Mouse (Mus musculus): ENCODE measurements around the gene Ano4. TPM values are rescaled to one million over a fixed set of nuclear protein-coding genes. Genes with fewer than 3 reads are reported as not detected.
A peak's percentile ranks its signal among the peaks of the same experiment; 100 is the strongest.
"Not testable (repeated sequence)": the region's sequence is repeated elsewhere in the genome, so short reads cannot be mapped to it uniquely, and the experiment has no call there.

The Ano4 gene
- total RNA-seq, 2 experiments from 2014 or later, result 4.5 to 6.1 TPM

DNA sequence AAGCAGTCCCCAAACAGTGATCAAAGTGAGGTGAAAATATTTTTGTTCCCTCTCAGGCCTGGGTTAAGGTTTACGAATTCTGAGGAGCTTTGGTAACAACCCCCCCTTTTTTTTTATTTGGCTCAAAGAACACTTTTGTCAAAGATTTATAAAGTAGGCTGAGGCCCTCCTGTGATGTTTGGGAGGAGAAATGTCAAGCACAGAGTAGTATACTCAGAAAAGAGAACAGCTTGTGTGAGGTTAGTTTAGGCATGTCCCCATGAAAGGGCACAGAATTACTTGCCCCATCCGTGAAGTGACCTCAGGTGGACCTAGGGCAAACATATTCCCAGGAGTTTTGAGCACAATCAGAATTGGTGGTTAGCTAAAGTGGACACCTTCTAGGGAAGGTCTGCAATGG is 189.1 kb downstream of the Ano4 start:
- intact Hi-C loops (cut with DNase I), result no loop called here
- no peak for DNase-seq

DNA sequence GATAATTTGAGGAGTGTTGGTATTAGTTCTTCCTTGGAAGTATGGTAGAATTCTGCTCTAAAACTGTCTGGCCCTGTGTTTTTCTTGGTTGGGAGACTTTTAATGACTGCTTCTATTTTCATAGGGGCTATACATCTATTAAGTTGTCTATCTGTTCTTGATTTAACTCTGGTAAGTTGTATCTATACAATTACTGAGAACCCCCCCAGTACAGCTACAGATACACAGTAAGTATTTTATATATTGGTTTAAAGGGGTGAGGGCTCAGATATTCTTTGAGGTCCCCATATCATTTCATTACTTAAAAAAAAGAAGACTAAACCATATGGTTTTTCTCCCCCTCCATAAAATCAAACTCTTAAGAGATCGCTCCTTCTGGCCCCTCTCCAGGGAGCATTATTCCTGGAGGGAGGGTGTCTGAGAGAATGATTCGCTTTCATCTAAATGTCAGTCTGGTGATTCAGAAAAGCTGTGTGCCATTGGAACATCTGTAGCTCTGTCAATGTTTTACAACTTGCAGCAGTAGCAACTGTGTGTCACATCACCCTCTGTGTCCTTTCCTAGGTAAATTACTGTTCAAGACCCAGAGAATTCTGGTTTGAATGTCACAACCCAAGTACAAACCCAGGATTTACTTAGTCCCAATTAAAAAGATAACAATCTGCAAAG is 189.6 kb downstream of the Ano4 start:
- no peak for DNase-seq
- intact Hi-C loops (cut with DNase I), result no loop called here

DNA sequence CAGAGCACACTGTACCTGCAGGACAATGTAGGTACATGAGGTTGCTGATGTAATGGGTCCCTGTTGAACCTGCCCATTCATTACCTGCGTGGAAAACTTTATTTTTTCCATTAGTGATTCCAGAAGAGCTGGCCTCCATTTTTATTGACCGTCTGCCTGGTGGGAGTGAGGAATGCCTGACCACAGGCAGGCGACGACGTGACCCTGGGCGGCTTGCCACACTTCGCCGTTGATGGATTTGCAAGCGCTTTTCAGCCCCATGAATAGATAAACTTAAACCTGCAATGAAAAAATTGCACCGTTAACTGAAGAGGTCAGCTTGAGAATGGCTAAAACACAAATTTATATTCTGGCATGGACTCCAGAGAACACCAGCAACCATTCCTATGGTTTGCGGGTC is 195.4 kb downstream of the Ano4 start:
- DNase-seq, result peak in 1 of 2 experiments; percentile 1
- intact Hi-C loops (cut with DNase I), result no loop called here

DNA sequence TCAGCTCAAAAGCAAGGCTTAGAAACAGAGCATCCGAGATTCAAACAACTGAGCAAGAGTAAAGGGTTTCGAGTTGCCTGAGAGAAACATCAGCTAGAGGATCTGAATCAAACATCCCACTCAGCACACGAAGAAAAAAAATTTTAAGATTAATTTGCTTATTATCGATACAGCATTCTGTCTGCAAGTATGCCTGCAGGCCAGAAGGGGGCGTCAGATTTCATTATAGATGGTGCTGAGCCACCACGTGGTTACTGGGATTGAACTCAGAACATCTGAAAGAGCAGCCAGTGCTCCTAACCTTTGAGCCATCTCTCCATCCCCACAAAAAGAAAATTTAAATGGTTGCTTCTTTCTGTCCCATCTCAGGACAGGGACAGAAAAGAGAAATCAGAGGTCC is 223.2 kb downstream of the Ano4 start:
- intact Hi-C loops (cut with DNase I), result no loop called here
- DNase-seq, result no peak

DNA sequence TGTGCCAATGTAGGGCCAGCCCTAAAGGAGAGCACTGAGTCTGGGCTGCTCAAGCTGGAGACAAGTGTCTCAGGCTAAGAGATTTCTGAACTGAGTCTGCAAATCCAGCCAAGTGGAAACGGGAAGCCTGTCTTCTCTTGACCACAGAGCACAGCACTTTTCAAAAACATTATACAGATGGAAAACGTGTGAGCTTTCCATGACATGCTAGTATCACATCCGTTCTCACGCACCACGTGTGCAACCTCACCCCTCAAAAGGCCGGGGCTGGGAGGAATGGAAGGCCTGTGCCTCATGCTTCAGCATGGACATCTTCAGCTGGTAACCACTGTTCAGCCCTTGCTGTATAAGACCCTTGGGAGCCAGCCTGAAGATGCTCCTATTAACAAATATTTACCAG is 230.2 kb downstream of the Ano4 start:
- DNase-seq, result no peak
- intact Hi-C loops (cut with DNase I), result no loop called here

DNA sequence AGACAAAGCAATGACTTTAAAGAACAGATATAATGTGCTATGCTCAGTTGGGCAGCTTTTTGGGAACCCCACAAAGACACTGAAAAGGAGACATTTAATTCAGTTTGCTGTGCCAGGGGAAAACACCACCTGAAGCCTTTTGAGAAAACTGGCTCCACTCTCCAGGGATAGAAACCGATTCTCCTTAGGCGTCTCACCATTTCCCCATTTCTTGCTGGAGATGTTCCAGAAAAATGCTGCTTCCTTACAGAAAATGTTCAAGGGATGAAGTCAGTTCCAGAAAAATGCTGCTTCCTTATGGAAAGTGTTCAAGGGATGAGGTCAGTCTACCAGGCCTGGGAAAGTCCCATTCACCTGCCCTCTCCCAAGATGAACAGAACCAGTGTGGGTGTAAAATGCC is 233.1 kb downstream of the Ano4 start:
- intact Hi-C loops (cut with DNase I), result no loop called here
- peak in 1 of 2 experiments; percentile 4 for DNase-seq

DNA sequence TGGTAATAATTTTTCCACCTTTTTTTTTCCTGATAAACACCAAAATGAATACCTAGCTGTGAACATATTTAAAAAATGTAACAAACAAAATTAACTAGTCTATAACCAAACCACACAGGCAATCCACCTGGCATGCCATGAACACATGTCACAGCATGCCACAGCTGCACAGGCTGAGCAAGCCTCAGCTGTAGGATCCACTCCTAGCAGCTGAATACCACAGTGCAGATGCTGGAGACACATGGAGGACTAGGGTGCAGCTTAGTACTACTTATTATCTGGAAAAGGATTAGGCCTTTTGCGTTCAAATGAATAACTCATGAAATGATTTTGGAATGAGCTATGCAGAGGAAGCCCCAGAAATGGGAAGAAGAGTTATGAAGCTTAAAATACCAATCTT is 233.6 kb downstream of the Ano4 start:
- intact Hi-C loops (cut with DNase I), result no loop called here
- DNase-seq, result no peak

DNA sequence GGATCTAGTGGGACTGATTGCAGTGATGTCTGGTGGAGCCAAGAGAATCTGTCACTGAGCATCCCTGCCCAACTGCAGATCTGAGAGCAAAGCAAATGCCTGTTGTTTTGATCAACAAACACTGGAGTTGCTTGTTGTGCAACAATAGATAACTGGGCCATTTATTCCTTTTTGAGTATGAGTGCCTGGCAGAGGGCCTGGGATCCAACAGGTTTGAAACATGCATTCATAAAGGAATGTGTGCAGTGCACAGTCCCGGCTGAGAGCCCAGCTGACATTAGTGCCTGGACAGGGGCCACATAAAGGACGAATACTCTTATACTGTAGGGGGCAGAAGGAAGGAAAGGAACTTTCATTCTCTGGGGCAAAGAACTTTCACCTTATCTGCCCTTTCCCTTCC is 241.0 kb downstream of the Ano4 start:
- DNase-seq, result peak; percentile 17 to 18
- intact Hi-C loops (cut with DNase I), result no loop called here

DNA sequence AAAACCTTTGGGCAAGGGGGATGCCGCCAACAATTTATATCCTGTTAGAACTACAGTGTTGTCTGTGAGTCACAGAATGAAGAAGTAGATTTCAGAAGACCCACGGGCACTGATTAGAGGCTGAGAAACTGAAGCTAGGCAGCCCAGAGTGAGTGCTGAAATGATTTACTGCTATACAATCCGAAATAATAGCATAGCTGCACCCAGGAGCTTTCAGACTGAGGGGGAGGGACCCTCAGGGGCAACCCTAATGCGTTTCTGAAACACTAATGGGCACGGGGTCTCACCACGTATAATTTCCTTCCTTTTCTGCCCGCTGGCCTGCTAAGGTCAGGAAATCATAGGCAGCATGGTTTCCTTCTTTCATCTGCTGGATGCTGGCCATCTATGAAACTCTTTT is 242.5 kb downstream of the Ano4 start:
- DNase-seq, result no peak
- intact Hi-C loops (cut with DNase I), result no loop called here

DNA sequence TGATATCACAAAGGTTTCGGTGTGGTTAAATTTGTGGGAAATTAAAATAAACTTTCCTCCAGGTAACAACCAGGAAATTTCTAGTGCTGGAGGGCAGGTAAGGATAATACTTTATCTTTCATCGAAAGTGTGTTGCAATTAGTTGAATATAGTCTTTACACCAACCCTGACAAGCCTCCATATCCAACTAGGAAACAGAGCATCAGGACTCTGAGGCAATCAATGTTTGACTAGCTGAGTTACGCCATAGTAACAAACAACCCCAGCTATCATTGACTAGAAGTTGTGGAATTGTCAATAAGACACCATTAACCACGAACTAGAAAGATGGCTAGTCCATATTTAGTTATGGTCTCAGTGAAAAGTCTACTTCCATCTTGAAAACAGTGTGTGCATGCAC is 246.4 kb downstream of the Ano4 start:
- no peak for DNase-seq
- intact Hi-C loops (cut with DNase I), result no loop called here

DNA sequence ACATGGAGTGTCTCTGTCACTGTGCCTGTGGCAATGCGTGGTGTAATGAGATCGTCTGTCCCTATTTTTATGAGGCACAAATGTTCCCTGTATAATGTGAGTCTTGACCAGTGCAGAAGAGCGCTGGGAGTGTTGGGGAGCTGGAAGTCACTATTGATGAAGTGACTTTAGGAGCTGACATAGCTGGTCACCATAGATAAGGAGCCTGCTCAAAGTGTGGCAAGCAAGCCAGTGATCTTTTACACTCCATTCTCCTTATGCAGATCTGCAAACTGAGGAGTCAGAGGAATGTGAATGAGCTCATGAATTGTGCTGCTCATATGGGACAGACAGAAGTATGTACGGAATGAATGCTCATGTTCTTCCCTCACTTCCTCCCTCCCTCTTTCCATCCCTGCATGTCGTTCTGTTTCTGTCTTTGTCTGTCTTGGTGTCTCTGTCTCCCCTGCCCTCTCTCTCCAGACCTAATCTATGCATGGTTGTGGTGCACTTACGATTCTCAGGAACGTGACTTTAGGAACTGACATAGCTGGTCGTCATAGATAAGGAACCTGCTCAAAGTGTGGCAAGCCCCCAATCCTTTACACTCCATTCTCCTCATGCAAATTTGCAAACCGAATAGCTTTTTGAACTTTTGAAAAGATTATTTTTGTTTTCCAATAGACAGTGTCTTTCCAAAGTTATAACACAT is 252.1 kb downstream of the Ano4 start:
- intact Hi-C loops (cut with DNase I), result no loop called here
- DNase-seq, result no peak

DNA sequence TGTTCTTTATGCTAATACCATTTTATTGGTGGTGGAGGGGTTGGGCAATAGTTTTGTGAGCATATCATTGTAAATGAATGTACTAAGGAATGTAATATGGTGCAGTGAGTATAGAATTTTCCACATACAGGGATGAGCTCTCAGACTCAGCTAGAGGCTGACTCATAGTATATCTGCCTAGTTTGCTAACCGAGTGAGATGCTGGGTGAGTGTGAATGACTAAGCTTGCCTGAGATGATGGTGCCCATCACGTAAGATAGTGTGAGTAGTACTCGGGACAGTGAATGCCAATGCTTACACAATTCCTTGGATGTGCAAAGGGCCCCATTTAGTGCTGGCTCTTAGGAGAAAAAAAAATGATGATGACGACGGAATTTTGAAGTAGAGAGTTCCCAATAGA is 267.1 kb downstream of the Ano4 start:
- intact Hi-C loops (cut with DNase I), result no loop called here
- DNase-seq, result no peak

DNA sequence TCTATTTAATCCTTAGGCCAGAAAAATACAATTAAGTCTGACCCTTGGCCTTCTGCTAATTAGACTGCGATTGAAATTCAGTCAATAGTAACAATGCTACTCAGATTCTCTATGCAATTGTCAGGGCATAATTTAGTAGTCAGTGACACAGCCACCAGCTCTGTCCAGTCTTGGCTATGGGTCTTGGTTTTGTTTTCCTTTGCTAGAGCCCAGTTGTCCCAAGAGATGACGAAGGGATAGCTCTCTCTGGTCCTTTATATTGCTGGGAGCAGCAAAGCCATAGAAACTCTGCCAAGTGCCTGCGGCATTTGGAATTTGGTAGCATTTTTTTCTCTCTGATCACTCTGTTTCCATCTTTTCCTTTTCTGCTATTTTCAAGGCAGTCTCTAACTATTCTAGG is 288.7 kb downstream of the Ano4 start:
- intact Hi-C loops (cut with DNase I), result no loop called here
- DNase-seq, result no peak

DNA sequence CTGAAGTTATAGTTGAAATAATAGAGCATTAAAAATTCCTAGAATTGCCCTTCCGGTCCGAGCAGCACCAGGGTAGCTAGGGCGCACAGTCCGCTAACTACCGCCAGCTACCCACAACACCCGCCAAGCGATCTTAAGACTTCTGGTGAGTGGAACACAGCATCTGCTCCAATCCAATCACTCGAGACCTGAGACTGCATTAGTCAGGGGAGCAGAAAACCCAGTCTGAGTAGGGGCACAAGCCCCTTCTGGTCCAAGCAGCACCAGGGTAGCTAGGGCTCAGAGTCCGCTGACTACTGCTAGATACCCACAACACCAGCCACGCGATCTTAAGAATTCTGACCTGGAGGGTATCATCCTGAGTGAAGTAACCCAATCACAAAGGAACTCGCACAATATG is 299.6 kb downstream of the Ano4 start:
- intact Hi-C loops (cut with DNase I); DNase-seq: not testable (repeated sequence)

DNA sequence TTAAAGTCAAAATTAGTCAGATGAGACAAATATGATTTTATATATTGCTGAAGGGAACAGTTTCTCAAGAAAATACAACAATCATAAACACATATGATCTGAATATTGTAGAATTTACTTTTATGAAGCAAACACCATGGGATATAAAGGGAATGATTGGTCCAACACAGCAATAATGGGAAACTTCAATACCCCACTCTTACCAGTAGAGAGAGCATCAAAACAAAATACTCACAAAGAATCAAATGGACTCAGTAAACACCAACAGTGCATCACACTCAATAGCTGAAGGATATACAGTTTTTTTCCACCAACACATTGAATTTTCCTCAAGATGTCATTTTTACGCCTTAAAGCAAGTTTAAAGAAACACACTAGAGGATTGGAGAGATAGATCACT is 300.4 kb downstream of the Ano4 start:
- no peak for DNase-seq
- intact Hi-C loops (cut with DNase I), result no loop called here

DNA sequence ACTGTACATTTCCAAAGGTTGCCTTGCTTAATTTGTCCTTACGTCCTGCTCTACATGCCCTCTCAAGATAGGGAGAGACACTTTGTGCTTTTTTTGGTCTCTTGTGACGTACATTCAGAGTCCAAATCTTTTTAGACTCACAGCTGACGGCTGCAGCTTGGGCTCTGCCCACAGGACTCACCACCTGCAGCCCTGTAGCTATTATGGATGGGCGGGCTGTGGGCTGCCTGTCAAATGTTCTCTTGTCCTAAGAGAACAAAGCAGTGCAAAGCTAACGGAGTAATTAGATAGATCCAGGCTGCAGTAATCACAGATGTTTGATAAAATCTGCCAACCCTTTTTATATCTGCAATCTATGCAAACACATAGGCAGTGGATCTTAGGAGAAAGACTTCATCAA is 325.6 kb downstream of the Ano4 start:
- intact Hi-C loops (cut with DNase I), result no loop called here
- no peak for DNase-seq

DNA sequence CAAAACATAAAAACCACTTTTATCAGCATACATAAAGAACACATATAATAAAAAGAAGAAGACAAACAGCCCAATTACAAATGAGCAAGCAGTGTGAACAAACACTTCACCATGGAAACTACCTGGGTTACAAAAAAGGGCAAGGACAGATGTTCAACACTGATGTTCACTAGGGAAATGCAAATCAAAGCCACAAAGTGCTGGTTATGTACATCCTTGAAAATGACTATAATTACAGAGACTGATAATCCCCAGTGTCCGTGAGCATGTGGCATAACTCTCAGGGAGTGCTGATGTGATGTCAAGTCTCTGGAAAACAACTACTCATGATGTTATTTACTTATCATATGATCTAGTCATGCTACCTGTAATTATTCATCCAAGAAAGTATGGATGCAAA is 336.3 kb downstream of the Ano4 start:
- no peak for DNase-seq
- intact Hi-C loops (cut with DNase I), result no loop called here

DNA sequence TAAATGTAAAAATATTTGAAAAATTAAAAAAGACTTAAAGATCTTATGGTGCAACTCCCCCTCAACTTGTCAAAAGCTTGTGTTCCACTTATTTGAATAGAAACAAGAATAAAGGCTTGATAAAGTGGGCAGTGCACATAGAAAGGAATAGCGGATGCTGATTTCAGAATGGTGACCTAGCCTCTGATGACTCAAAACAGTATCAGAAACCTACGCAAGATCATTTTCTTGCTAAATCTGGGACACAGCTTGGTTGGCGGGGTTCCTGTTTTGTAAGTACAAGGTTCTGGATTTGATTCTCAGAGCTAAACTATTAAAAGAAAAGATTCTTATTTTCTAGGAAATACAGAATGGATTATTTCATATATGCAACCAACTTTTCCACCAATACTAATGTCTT is 340.0 kb downstream of the Ano4 start:
- no peak for DNase-seq
- intact Hi-C loops (cut with DNase I), result no loop called here

DNA sequence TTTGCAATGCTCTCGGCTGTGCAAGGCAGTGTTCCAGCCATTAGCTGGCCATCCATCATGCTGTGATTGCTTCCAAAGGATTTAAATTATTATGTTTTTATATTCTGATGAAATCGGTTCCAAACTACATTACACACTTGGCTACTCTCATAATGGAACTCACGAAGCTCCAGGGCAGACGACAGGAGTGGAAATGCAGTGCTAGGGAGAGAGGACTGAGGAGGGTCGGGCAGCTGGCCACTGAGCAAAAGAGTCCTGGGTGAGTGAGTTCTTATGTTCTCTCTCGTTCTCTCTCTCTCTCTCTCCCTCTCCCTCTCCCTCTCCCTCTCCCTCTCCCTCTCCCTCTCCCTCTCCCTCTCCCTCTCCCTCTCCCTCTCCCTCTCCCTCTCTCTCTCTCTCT is 357.6 kb downstream of the Ano4 start:
- no peak for DNase-seq
- intact Hi-C loops (cut with DNase I), result no loop called here

DNA sequence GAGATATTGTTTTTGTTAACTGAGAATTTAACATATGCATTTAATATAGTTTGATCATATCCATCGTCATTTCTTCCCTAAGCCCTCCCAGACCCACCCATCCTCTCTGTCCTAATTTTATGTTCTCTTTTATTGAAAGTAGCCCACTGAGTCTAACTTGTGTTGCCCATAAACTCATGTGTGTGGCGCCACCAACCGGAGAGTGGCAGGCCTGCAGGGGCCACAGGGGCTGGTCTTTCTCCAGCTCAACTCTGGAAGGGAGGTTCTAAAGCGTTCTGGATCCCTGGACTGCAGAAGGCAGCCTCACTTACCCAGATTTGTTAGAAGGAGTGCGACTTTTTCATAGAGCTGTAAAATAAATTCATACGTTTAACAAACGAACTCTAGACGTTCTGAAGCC is 361.1 kb downstream of the Ano4 start:
- peak; percentile 29 to 65 for DNase-seq

DNA sequence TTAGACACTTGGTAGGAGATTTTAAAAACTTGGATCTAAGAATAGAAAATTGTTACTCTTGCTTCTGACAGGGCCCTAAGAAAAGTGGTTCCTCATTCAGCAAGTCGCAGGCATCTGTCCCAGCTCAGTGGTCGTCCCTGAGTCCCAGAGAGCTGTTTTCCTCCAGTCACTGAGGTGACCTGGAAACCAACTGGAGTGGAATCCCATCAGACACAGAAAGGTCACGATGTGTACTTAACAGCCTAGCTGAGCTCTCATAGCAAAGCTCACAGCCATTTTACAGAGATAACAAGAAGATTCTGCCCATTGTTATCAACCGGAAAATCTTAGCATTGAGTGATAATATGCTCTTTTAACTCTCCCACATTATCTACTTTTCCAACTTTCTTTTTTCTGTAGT is 365.1 kb downstream of the Ano4 start:
- intact Hi-C loops (cut with DNase I), result no loop called here
- no peak for DNase-seq

More for the DNA sequence above, 361.1 kb downstream of the Ano4 start:
- intact Hi-C loops (cut with DNase I), result no loop called here

DNA sequence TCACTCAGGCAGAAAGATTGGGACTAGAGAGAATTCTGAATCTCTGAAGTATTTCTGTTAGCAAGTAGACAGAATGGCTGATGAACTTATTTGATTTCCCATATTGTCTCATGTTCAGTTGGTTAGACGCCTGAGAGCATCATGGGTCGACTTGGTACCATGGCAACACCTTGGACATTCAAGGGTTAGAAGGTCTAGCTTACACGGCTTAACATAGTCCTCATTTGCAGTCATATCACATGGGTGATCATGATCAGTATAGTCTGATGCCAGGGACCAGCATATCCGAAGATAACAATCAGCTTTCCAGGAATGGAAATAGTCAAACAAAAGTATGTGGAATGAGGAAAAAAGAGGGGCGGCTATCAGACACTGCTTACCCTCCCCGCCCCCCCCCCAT is 365.6 kb downstream of the Ano4 start:
- no peak for DNase-seq
- intact Hi-C loops (cut with DNase I), result no loop called here
